Mouse (Mus musculus): ENCODE measurements around the gene Ncam2.
A peak's percentile ranks its signal among the peaks of the same experiment; 100 is the strongest.

Gene Ncam2

GRCm38 (mm10) chr16:81200201-81201071 lies at the start of gene Ncam2:
Ncam2 (plus strand) TSS chr16:81200697.
- DNase-seq: peak; percentile 66

- no peak for DNase-seq
Observed at GRCm38 (mm10) chr16:81170828-81171227, 29.7 kb upstream of the Ncam2 start.

DNA sequence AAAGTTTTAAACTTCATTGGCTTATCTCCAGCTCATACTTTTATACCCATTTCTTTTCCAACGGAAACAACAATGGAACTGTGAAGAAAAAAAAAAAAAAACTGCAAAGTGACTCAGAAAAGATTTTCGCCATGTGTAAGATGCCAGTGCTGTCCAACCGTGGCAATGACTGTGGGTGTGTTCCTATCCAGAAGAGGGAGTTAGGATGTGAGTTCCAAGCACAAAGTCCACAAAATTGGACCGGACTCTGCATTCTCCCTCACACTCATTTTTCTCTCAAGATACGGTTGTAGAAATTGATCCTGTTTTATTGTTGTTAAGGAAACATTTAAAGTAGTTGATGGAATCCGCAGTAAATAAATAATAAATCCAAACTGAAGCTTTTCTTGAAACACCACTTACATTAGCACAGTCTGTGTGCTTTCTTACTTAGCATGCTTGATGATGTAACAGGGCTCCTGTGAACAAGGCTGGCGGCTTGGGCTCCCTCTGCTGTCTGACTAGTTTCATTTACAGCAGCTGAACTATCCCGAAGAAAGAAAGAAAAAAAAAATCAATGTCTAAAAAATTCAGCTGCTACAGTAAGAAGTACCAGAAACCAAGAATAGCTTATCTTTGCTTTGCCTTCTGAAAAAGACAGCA lies 25.1 kb upstream of the Ncam2 start:
- DNase-seq: peak; percentile 47

DNA sequence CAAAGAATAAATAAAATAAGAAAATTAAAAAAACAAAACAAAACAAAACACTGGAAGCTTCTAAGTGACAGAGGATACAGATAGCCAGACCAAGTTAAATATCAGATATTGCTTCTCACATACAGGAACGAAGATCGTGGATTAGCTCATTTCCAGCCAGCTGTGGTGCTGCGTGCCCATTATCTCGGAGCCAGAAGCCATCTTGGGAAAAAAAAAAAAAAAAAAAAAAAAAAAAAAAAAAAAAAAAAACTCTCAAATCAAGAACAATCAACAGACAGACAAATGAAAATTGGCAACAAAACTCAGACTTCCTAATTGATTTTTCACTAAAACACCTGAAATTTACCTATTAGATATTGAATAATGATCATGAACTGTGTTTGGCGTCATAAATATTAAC lies 20.7 kb upstream of the Ncam2 start:
- DNase-seq: no peak

GRCm38 (mm10) chr16:81187579-81188179 lies 12.8 kb upstream of the Ncam2 start:
- DNase-seq: no peak

DNA sequence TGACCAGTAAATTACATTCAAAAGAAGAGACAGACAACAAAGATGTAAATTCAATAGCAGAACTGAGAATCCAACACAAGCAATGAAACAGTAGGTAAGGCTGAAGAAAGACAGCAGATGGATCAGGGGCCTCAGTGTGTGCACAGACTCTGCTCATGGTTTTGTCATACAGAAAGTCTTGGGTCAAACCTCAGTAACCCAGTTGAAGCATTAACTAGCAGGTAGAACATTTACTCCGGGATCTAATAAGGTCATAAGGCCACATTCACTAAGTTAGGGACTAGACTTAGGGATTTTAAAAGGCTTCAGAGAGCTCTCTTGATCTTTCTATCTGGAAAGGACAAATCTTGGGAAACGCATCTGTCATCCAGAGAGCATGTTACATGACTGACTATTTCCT lies 8.9 kb upstream of the Ncam2 start:
- no peak for DNase-seq

GRCm38 (mm10) chr16:81192607-81193006 lies 7.9 kb upstream of the Ncam2 start:
- DNase-seq: no peak

GRCm38 (mm10) chr16:81199467-81199866 lies 1.0 kb upstream of the Ncam2 start:
- DNase-seq: no peak

- no peak for DNase-seq
Observed at GRCm38 (mm10) chr16:81201471-81201870, 974 bp downstream of the Ncam2 start.

DNA sequence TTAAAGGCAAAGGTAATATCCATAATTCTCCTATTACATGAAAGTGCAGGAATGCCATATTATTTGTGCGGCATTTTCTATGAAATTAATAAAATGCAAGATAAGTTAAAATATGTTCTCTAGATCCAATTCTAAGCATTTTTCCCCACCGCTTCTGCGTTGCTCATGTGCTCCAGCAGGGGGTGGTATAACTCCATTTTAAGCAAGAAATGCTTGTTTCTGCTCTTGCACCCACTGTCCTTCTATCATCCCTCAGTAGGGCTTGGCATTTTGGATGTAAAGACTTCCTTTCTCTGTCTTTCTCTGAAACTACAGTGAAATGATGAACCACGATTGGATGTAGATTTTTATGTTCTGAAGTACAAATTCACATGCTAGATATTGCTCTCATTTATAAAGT lies 1.5 kb downstream of the Ncam2 start:
- peak; percentile 16 for DNase-seq

DNA sequence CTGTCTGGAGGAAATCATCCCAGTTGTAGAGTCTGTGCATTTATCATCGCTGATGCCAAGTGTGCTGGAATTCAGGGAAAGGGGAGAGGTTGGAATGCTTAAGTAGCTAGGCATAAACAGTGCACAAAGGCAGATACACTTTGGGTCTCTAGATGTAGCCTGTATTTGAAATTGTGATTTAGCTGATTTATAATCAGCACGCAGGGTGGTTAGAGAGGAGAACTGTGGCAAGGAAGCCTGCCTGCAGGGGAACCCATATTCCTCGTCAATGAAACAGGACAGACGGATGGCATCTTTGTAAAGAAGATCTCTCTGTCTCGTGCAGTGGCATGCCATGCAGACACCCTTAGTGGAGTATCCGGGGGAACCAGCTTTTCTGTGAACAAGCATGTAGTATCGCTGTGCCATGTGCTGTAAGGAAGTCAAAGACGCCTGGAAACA lies 2.2 kb downstream of the Ncam2 start:
- DNase-seq: no peak

DNA sequence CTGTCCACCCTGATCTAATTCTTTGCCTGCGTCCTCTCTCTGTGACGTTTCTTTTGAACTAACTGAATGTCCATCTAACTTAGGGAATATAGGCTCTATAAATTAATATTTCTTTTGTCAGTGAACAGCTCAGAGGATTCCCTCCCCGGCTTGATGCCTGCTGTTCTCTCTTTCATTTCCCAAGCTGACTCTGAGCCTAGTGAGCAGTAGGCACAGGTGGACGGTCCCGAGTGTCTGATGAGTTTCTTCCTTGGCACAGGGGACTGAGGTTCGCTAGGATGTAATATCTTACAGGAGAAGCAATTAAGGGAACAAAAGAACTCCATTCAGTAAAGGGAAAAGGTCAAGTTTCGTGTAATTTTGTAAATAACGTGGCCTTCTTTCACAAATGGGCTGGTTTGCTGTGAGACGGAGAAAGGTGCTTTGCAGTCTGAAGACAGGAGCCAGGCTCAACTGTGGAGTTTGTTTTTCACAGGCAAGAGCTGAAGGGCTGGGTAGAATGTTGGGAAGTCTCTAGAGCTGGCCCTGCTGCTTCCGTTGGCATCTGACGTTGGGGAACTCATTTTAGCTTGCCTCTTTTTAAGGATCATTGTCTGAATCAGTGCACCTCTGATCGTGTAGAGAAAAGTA lies 4.0 kb downstream of the Ncam2 start:
- DNase-seq: no peak

DNA sequence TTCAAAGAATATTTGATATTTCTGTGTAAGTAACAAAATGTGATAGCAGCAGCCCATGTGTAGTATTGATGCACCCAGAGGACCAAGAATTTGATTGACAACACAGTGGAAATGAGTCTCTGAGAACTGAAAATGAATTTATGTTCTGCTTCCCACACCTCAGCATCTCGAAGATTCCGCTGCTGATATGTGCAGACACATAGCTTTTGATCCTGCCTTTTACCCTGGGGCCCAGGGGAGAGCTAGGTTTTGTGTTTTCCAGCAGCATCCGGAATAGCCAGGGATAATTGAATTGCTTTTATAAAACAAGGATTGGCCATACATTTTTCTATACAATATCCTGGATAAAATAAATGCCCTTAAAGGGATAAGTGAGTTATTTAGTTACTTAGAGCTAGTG lies 20.7 kb downstream of the Ncam2 start:
- DNase-seq: no peak

DNA sequence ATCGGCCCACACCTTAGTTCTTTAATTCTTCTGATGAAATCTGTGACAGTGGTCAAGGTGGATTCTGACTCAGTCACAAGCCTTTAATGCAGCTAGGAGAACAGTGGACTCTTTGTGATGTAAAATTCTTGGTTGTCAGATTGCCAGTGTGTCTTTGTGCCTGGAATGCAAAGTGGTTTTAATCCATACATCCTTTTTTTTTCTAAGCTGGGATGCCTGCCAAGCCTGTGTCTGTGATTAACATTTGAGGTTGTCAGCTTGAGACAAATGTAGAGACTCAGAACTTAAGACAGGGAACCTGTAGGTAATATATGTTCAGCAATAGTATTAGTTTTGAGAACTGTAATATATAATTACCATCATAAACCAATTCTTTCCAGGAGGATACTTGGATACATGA lies 23.3 kb downstream of the Ncam2 start:
- no peak for DNase-seq

GRCm38 (mm10) chr16:81224253-81224652 lies 23.8 kb downstream of the Ncam2 start:
- no peak for DNase-seq

GRCm38 (mm10) chr16:81254875-81255274 lies 54.4 kb downstream of the Ncam2 start:
- DNase-seq: no peak

DNA sequence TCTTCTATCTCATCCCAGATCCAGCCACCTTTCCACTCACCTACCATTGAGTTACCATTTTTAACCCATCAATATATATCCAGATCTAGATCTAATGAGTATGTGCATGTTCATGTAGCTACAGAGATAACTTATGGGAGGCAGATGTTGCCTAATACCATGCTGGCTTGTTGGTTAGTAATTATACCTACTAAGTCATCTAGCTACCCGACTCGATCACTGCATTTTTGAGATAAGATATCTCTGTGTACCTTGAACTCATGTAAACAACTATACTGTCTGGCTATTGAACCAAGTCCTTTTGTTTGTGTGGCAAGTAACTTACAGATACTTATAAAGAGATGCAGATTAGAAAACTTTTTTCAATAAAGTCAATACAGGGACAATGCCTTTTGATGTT lies 59.9 kb downstream of the Ncam2 start:
- DNase-seq: no peak

GRCm38 (mm10) chr16:81273597-81274360 lies 73.3 kb downstream of the Ncam2 start:
- no peak for DNase-seq

DNA sequence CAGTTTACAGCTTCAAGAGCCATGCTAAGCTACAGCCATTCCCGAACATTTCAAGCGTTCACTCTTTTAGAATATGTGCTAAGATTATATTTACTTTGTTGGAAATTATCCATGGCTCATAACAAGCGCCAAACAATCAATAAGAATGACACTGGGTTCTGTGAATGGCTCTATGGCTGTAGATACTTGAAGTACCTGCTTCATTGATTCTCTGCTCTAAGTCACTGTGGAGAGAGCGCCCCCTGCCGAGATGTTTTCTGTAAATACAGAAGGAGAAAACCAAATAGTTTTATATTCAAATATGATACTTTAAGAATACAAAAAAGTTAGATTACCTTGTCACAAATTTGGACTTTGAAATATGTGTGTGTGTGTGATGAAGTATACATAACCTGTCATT lies 83.7 kb downstream of the Ncam2 start:
- DNase-seq: peak; percentile 23

DNA sequence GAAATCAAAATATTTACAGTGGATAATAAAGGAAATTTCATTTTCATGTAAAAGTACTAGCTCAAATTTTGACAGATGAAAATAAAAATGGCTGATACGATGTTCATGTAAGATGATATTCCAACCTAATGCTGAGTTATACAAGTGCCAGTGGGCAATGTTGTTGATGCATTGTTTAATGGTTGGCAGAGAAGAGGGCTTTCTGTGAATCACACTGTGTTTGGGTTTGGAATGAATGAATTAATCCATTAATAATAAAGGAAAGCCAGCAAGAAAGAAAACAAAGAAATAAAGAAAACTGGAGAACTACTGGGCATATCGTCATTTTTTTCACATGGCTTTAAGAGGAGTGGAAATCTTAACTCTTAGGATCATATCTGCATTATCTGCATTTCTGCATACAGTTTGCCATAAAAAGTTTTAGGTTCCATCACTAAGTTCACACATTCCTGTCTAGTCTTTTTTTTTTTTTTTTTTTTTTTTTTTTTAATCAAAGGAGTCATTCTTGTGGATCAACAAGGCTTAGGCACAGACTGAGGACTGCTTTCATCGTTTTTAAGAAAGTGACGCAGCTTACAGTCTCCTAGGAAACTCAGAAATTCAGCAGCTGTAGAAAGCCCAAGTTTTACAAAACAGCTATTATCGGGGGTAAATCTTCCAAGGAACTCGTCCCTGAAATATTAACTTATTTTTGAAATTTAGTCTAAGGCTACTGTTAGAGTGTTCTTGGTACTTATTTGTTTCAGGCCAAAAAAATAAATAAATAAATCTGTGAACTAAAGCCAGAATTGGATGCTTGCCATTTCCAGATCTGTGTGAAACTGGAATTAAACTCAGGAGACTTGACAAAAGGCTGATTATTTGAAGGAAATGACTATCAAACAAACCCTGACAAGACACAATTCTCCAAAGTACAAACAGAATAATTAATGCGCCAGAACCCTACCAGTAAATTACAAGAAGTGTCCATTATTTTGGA lies 84.7 kb downstream of the Ncam2 start:
- no peak for DNase-seq

DNA sequence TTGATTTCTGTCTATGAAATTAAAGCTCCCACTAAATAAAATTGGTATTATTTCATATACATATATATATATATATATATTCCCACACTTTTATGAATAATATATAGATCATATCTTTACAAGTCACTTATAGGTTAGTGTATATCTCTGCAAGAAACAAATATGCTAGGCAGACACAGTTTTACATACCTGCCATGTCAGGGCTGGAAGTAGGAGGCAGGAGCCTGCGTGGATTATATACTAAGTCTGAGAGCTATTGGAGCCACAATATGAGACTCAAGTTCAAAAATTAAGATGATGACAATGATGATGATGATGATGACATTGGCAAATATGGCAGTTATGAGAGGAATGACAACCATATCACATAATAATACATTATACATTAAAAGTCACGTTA lies 85.4 kb downstream of the Ncam2 start:
- DNase-seq: no peak

All from kidney, postnatal 14 days (tissue).